Mouse (Mus musculus): ENCODE data around the gene Rpain.

Gene Rpain

GRCm38 (mm10) chr11:70982030-70982429 is 12.0 kb downstream of the Rpain start:
- in situ Hi-C loops (cut with MboI; ENCODE audit: low pct_unique_long_range_greater_than_20kb in 1 of 2, low sequenced_read_pairs in 2 of 2, unreplicated experiment in 1 of 2) = no loop called here

- in situ Hi-C loops (cut with MboI; ENCODE audit: low pct_unique_long_range_greater_than_20kb in 1 of 2, low sequenced_read_pairs in 2 of 2, unreplicated experiment in 1 of 2) = no loop called here
Observed at GRCm38 (mm10) chr11:70982557-70983228, 12.7 kb downstream of the Rpain start, which contains the start of gene C1qbp. Gene C1qbp, minus strand, starts transcription at chr11:70983026.

GRCm38 (mm10) chr11:71001167-71001566 is 31.2 kb downstream of the Rpain start:
- in situ Hi-C loops (cut with MboI; ENCODE audit: low pct_unique_long_range_greater_than_20kb in 1 of 2, low sequenced_read_pairs in 2 of 2, unreplicated experiment in 1 of 2) = no loop called here

GRCm38 (mm10) chr11:71003611-71004315 is 33.8 kb downstream of the Rpain start:
- in situ Hi-C loops (cut with MboI; ENCODE audit: low pct_unique_long_range_greater_than_20kb in 1 of 2, low sequenced_read_pairs in 2 of 2, unreplicated experiment in 1 of 2) = no loop called here

DNA sequence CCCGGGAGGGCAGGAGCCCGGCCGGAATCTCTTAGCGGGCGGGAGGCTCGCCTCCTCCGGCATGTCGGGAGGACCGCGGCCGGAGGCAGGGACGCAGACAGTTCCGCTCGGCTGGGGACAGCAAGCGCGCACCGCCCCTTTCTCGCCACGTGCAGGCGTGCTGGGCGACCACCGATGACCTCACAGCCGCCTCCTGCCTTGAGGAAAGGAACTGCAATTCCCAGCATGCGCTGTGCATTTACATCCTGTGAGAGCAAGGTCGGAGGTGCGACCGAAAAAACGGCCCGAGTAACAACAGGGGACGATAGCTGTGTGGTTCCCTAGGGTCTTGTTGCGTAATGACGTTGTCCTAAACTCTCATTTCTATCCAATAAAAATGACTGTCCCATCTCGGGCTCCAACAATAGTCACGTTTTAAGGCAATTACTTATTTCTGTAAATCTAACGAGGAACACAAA is 34.3 kb downstream of the Rpain start, which contains the start of gene Dhx33:
Dhx33 (minus strand) TSS at position 122 of the 458 bp plus-strand sequence.
- in situ Hi-C loops (cut with MboI; ENCODE audit: low pct_unique_long_range_greater_than_20kb in 1 of 2, low sequenced_read_pairs in 2 of 2, unreplicated experiment in 1 of 2) = no loop called here

GRCm38 (mm10) chr11:71005046-71005445 is 35.0 kb downstream of the Rpain start:
- in situ Hi-C loops (cut with MboI; ENCODE audit: low pct_unique_long_range_greater_than_20kb in 1 of 2, low sequenced_read_pairs in 2 of 2, unreplicated experiment in 1 of 2) = no loop called here

- in situ Hi-C loops (cut with MboI; ENCODE audit: low pct_unique_long_range_greater_than_20kb in 1 of 2, low sequenced_read_pairs in 2 of 2, unreplicated experiment in 1 of 2) = no loop called here
Observed at GRCm38 (mm10) chr11:71007026-71007425, 37.0 kb downstream of the Rpain start.

DNA sequence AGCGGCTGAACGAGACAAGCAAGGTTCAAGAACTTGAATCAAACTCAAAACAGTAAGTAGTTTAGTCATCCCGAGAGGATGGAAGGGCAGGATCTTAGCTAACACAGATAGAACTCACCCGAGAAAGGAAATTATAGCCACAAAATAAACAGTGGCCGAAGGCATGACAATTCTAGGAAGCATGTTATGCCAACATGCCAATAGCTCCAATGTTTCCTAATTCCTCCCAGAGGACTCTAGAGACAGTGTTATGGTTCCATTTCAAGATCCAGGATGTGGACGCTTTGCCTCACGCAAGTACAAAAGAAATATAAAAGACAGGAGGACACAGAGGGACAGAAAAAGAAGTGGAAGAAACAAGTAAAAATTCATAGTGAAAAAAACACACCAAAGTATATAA is 37.8 kb downstream of the Rpain start:
- in situ Hi-C loops (cut with MboI; ENCODE audit: low pct_unique_long_range_greater_than_20kb in 1 of 2, low sequenced_read_pairs in 2 of 2, unreplicated experiment in 1 of 2) = no loop called here

GRCm38 (mm10) chr11:71008321-71008720 is 38.3 kb downstream of the Rpain start:
- in situ Hi-C loops (cut with MboI; ENCODE audit: low pct_unique_long_range_greater_than_20kb in 1 of 2, low sequenced_read_pairs in 2 of 2, unreplicated experiment in 1 of 2) = no loop called here

DNA sequence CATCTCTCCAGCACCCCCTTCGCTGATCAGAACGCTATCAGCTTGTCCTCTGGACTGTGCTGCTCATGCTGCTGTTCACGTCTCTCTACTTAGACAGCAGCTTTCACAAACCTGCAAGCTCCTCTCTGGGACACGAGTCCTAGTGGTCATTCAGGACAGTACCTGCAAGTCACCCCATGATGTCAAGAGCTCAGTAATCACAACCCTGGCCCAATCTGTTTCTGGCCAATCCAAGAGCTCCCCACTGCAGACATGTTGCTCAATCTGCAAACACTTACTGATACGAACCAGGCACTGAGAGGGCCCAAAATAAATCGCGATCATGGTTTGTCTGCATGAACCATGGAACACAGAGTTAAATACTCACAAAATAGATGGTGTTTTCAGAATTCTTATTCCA is 42.7 kb downstream of the Rpain start:
- in situ Hi-C loops (cut with MboI; ENCODE audit: low pct_unique_long_range_greater_than_20kb in 1 of 2, low sequenced_read_pairs in 2 of 2, unreplicated experiment in 1 of 2) = no loop called here

DNA sequence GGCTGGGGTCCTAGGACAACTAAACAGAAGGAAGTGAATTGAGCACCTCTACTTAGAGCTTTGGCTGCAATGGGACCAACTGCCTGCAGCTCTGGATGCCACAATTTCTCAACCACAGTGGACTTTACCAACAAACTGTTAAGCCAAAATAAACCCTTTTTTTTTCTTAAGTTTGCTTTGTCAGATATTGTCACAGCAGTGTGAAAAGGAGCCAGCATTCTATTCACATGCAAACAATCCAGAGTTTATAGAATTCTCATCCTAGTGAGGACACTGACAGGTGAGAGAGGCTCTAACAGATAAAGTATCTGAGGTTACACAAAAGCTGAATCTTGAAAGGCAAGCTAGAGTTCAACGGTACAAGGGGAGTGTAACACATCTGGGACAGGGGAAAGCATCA is 47.0 kb downstream of the Rpain start:
- in situ Hi-C loops (cut with MboI; ENCODE audit: low pct_unique_long_range_greater_than_20kb in 1 of 2, low sequenced_read_pairs in 2 of 2, unreplicated experiment in 1 of 2) = no loop called here

DNA sequence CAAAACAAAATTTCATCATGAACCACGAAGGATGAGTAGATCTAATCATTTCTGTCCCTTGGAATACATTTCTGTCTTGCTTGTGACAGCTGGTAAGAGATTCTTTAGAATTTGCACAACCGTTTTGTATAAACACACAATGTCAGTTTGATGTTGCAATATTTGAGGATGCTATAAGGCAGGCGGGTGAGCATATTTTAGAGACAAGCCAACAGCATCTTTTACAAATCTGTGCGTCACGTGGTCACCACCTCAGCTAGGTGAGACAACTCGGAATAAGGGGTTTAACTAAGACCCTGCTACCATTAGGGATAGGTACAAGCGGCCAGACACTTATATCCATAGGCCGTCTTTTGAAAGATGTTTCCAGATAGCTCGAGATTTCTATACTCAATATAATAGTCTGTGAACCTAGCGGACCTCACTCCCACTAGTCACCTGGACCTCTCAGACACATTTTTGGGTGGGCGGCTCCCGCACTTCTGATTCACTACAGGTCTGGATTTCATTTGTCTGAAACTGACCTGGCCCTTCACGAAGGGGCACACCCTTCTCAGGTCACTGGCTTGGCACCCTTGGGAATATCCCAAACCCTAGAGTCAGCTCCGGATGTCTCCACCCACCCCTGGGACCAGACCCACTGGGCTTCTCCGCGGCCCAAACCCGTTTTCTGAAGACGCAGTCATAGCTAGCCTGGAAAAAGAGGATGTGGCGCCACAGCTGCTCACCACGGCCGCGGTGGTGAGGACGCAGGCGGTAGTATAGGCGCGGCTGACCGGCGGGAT is 48.6 kb downstream of the Rpain start:
- in situ Hi-C loops (cut with MboI; ENCODE audit: low pct_unique_long_range_greater_than_20kb in 1 of 2, low sequenced_read_pairs in 2 of 2, unreplicated experiment in 1 of 2) = no loop called here

- in situ Hi-C loops (cut with MboI; ENCODE audit: low pct_unique_long_range_greater_than_20kb in 1 of 2, low sequenced_read_pairs in 2 of 2, unreplicated experiment in 1 of 2) = no loop called here
Observed at GRCm38 (mm10) chr11:71019201-71020068, 49.4 kb downstream of the Rpain start, which contains the start of the genes Mis12 and Derl2. Gene Mis12, plus strand, starts transcription at chr11:71019611. Gene Derl2, minus strand, starts transcription at chr11:71019841.

Measured in mouse embryonic stem cell (cell line).